Mouse (Mus musculus): ENCODE results near the gene Zfp981.
"Not testable (repeated sequence)": the region's sequence is repeated elsewhere in the genome, so short reads cannot be mapped to it uniquely, and the experiment has no call there.

The Zfp981 gene

DNA sequence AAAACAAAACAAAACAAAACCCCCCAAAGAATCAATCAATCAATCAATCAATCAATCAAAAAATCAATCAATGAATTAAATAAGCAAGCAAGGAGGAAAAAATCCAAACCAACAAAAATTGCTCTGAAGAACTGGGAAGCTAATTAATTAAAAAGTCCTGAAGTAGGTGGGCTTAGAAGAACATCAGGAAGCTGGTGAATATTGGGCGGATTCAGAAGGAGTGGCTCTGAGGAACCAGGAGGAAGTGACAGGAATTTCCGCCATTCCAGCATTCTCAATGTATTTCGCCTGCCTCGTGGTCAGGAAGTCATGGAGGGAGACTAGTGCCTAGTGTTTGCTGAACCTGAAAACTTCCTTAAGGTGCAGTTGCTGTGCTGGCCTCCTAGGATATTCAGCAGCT lies at the start of gene Zfp981:
Gene Zfp981 (plus strand): TSS at position 301 of the 400 bp plus-strand sequence.
- DNase-seq = not testable (repeated sequence)

DNA sequence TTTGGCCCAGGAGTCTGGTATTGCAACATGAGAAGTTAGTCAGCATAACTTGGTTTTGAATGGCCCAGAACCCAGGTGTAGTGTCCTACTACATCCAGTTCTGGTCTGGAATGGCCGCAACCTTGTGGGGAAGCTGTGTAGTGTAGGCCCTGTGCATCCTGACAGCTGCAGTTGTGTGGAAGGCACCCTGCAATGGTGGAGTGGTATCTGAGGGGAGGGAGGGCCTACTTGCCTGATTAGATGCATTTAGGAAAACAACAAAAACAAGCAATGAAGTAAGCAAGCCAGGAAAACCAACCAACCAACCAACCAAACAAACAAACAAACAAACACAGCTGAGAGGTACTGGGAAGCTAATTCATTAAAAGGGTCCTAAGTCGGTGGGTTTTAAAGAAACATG lies 49.3 kb upstream of the Zfp981 start:
- DNase-seq = not testable (repeated sequence)

DNA sequence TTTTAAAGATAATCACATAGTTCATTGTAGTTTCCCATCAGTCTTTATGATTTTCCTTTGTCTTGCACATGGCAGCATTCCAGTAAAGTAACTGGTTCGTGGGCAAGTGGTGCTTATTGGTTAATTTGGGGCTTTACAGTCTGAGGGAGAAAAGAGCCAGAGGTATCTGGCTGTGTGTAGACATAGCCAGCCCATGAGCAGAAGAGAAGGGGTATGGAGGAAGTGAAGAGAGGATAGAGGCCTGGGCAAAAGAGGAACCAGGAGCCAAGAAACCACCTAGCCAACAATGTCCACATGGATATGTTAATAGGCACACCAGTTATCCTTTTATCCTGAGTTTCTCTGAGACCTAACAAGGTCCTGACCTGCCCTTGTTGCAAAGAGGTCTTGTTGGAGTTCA lies 47.7 kb upstream of the Zfp981 start:
- DNase-seq = not testable (repeated sequence)

DNA sequence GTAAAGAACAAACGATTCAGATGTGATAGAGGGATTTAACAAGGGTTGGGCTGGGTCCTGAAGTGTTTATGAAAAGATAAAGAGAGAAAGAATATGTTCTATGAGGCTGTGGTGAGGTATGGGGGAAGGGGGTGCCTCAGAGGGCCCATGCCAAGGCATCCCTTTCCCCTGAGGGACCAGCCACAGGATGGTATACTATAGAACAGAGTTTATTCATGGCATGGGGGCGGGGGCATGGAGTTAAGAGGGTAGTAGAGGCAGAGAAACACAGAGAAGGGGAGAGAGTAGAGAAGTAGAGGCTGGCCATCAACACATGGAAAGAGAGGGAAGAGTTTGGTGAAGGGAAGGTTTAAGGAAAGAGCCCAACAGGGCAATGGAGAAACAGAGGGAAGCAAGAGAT lies 46.9 kb upstream of the Zfp981 start:
- no peak for DNase-seq

DNA sequence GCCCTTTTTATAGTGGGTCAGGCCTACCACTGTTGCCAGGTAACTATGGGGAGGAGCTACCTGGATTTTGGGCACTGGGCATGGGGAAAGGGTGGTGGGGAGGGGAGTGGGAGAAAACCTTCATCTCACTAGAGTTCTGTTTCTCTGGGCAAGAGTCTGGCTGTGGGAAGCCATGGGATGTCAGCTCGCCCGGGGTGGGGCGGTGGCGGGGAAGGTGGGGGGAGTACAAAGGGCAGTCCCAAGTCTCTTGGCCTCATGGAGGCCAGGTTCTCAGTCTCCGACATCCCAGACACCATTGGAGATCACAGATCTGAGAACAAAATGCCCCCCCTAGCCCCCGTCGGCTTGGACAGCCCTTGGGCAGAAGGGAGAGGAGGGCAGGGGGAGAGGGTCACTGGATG lies 46.5 kb upstream of the Zfp981 start:
- DNase-seq = no peak

DNA sequence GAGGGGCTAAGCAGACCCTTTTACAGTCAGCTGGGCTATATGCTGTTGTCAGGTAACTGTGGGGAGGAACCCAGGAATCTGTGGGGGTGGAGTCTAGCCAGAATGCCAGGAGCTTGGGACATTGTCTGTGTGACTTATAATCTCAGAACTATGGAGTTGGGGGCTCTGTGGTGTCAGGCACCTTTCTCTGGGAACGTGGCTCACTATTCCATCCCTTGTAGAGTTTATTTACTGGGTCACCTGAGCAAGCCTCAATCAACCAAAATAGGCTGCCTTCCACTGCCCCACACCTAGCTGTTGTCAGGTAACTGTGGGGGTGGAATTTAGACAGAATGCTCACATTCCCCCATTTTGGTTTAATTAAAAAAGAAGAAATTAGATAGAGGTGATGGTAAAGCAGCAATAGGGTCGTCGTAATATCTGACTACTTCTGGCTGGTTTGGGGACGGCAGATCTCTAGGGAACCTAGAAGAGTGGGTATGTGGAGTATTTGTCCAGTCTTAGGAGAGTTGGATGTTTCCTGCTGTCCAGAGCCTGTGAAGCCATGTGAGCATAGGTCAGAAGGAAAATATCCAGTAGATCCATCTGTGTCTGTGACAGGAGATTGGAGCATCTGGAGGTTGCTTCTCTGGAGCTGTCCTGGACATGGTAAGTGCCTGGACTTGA lies 45.6 kb upstream of the Zfp981 start:
- DNase-seq = no peak

DNA sequence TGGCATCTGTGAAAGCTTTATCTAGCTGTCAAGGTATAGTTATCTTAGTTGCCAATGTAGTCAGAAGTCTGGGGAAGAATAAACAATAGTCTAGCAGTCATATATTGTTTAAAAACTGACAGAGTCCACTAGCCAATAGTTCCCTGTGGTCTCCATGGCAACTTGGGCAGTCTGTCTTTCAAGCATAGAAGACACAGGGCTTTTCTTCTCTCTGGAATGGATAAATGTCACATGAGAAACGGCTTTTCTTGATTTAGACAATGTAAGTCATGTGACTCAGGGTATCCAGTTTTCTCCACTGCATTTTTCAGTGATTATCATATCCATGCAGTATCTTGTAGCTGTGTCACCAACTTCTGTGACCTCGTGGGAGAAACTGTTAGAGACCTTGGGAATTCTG lies 44.7 kb upstream of the Zfp981 start:
- no peak for DNase-seq

DNA sequence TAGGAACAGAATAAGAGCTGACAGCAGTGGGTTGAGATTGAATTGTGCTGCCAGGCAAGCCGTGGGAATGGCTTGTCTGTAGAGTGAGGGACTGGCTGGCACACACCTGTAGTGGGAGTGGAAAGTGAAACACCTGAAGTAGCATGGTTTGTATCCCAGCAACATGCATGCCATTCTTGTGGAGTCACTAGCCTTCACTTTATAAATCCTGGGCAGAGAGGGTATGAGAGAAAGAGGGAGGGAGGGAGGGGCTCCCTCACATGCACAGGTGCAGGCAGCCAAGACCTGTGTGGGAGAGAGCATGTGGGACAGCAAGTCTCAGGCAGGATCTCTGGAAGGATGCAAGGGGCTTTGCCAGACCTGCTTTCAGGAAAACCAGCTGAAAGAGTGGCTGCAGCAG lies 44.1 kb upstream of the Zfp981 start:
- no peak for DNase-seq

DNA sequence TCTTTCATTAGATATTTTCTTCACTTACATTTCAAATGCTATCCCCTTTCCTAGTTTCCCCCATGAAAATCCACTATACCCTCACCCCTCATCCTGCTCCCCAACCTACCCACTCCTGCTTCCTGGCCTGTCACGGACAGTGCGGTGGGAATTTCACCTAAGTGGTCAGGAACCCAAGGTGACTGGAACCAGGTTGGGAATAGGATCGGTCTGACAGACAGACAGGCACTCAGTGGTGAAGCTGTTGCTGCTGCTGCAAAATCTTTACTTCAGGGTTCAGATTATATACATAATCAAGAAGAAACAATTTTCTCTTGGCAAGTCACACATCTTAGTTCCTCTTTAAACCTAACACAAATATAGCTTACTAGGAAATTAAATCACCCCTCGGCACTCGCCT lies 42.0 kb upstream of the Zfp981 start:
- DNase-seq = not testable (repeated sequence)

DNA sequence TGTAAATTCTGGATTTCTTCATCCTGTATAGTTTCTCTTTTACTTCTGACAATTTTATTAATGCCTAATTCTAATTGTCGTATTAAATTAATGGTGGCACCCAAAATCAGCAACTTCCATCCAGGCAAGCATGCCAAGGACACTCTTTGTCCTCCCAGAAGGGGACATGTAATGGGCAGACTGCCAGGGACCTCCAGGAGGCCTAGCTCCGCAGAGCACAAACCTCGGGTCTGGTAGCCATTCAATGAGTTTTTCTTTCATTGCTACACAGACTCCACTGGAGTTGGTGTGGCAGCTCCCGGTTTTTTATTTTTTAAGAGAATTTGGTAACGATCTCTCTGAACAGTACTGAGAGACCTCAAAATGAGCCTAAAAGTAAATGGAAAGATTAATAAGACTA lies 41.1 kb upstream of the Zfp981 start:
- DNase-seq = not testable (repeated sequence)

DNA sequence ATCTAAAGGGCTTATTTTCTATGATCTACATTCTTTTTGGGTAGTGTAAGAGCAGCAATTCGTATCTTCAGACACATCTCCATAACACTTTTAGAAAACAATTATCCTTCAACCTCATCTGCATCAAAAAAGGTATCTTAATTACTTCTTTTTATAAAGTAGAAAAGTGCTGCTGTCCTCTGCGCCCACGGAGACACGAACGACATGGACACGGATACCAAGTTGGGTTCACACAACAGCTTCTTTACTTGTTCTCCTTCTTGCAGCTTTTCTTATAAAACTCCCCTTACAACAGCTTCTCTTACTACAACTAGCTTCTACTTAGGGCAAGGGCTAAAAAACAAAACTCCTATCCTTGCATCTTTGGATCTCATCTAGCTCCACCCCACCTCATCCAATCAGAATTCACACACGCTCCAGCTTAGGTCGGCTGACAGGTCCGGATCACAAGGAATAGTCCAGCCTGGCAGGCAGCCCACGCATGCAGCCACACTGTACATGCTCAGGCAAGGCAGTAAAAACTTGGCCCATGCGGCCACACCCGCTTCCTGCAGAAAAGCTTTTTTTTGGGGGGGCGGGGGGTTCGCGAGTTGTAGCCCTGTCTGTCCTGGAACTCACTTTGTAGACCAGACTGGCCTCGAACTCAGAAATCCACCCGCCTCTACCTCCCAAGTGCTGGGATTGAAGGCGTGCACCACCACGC lies 38.0 kb upstream of the Zfp981 start:
- DNase-seq = not testable (repeated sequence)

DNA sequence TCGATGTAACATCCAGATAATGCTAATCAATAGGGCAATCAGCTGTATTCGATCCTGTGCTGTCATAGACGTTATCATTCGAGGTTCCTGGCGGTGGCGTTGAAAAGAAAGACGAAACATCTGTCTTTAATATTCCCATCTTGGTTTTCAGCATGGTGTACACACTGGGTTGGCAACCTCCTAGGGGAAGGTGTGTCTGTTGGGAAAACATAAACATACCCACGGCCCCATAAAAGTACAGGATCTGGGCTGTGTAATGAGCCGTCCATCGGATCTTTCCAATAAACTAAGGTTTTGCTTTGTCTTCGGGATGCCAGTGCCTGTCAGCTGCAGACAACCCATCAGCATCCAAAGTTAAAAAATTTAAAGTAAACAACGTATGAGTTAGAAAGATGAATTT lies 31.8 kb upstream of the Zfp981 start:
- not testable (repeated sequence) for DNase-seq

DNA sequence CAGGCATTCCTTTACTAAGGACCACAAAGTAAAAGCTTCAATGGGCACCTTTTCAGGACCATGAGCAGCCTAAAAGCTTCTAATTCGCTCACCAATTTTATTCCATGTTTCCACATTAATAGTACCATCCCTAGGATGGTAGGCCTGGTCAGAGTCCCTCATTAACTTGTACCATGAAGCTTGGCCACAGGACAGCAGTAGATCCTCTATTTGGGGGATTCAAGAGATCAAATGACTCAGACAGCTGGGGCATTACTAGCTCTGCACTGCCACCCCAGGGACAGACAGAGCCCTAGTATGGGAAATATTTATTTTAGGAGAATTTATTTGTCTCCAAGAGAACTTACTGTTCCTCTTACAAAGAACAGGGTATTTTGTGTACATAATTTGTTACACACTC lies 27.6 kb upstream of the Zfp981 start:
- not testable (repeated sequence) for DNase-seq

DNA sequence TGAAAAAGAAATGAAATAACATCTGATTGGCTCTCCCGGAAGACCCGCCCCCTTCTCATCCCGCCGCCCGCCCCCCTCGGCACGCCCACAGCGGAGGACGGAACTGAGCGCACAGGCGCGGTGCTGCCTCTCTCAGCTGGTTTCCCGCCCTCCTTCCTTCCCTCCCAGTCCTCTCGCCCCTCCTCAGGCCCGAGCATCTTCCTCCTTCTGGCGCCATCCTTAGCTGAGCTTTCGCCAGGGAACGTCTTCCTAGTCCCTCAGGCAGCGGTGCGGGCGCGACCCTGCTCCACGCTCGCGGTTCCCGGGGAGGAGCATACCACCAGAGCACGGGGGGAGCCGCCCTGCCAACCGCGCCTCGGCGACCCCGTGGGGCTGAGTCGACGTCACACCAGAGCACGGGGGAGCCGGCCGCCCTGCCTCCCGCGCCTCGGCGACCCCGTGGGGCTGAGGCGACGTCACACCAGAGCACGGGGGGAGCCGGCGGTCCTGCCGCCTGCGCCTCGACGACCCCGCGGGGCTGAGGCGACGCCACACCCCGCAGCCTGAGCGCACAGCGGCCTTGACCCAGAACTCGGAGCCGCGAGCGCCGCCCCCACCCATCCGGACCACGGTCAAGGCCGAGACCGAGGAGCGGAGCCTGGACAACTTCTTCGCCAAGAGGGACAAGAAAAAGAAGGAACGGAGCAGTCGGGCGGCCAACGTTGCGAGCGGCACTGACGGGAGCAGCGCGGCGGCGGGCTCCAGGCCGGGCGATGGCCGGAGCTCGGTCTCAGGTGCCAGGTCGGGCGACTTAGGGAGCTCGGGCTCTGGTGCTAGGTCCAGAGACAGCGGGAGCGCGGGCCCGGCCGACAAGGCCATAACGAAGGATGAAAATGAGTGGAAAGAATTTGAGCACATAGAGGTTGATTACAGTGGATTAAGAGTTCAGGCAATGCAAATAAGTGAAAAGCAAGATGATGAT lies 26.8 kb upstream of the Zfp981 start:
- DNase-seq = not testable (repeated sequence)

DNA sequence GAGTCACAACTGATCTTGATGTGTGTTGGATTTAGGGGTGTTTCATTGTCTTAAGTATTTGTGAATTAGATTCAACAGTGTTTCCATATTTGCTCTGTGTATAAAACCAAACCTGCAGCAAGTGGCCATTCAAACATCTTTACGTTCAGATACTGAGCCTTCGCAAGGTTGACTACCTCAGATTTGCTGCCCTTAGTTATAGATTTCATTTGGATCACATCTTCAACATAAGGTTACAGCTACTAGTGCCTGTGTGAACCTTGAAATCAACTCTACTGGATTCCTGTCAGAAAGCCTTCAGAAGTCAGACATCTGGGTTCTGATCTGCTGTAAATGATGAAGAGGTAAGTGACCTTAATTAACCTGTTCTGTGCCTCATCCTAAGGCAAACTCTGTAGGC lies 25.6 kb upstream of the Zfp981 start:
- not testable (repeated sequence) for DNase-seq

DNA sequence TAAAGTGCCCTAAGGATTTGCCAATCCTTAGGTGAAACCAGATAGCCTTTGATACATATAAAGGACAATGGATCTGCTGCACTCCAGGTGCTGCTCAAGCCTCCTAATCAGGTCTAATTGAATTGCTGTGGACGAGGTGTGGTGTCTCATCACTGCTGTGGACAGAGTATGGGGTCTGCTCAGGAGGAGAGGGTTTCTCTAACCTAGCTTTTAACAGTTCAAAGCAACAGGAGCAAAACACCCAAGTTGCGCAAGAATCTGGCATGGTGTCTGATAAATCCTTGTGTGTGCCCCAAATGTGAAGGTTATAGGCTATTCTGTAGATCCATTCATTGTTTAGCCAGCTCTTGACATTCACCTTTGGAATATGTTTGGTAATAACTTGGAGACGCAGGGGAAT lies 24.9 kb upstream of the Zfp981 start:
- DNase-seq = not testable (repeated sequence)

DNA sequence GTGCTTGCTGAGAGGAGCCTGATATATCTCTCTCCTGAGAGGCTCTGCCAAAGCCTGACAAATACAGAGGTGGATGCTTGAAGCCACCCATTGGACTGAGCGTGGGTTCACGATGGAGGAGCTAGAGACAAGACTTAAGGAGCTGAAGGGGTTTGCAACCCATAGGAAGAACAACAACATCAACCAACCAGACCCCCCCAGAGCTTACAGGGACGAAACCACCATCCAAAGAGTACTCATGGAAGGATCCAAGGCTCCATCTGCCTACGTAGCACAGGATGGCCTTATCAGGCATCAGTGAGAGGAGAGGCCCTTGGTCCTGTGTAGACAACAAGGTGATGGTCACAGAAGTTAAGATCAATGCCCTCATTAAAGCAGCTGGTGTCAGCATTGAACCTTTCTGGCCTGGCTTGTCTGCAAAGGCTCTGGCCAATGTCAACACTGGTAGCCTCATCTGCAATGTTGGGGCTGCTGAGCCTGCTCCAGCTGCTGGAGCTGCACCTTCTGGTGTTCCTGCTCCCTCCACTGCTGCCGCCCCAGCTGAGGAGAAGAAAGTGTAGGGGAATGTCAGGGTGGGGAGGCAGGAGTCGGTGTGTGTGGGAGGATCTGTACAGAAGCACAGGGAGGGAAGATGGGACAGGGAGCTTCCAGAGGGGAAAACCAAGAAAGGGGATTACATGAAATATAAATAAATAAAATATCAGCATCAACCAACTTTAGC lies 21.3 kb upstream of the Zfp981 start:
- DNase-seq = not testable (repeated sequence)

DNA sequence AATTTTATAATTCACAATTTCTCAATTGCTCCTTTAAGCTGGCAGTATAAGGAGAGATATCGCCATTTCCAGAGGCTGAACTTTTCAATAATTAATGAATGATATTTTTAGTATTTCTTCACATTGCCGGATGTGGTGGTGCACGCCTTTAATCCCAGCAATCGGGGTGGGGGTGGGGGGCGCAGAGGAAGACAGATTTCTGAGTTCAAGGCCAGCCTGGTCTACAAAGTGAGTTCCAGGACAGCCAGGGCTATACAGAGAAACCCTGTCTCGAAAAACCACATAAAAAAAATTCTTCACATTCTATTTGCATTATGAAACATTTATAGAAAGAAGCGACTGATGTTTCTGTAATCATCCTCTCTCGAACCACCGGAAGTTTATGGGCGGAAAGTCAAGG lies 19.3 kb upstream of the Zfp981 start:
- not testable (repeated sequence) for DNase-seq

DNA sequence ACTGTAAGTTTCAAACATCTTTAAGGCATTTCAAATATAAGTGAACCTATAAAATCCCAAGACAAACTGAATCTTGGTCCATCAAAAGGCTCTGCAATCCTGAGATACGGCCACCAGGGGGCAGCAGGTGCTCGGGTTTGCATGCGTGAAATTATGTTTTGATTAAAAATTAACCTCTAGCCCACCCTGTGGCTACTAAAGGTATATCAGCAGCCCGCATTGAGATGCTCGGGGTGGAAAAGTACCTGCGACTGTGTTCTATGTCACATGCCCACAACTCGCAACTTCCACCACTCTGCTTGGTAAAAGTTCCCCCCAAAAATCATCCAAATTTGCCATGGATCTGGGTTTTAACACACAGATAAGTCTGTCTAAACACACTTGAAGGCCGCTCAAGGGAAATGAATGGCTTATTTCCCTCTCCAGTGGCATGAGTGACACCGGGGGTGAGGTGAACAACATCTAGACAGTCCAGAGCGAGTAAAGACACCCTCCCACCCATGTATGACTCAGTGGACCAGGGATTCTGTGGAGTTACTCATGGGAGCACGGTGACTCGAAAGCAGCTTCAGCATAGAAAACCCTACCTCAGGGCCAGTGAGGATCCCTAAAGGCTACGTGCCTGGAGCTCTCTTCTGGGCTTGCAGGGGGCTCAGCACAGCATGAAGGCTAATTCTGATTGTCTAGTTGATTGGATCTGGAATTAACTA lies 18.1 kb upstream of the Zfp981 start:
- not testable (repeated sequence) for DNase-seq

DNA sequence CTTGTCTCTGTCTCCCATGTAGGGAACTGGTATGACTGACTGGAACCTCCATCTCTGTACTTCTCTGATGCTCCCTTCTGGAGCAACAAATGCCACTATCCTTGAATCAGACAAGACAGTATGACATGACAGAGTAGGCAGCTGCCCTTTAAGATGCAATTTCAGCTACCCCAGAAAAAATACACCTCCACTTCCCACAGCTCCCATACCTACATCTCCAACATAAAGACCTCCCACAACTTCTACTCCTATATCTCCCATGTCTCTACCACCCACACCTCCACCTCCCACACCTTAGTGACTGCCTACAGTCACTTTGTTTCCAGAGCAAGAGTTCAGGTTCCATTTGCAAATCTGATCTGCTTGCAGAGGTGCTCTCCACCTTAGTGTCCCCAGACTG lies 17.2 kb upstream of the Zfp981 start:
- DNase-seq = not testable (repeated sequence)

DNA sequence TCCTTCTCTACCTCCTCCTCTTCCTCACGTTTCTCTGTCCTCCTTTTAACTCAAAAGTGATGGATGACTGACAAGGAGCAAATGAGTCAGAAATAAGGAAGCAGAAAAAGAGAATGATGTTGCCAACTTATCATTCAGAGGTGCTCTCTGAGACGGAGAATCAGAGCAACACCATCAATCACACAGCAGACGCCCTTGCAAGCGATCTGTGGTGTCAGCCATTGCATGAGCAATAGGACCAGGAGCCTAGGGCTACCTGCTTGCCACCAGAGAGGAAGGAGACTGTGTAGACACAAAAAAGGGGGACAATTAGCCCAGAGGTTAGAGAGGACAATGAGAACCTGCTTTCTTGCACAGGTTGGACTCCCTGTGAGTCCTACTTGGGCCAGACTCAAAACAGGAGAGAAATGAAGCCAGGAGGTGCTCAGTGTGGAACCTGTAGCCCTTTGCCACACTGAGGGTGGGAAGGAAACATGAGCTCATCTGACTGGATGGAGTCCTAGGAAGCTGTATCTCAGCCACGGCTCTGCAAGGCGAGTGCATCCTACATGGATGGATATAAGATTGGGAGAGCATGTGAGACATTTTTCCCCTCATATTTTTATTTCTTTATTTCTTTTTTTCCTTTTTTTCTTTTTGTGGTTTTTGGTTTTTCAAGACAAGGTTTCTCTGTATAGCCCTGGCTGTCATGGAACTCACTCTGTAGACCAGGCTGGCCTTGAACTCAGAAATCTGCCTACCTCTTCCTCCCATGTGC lies 16.5 kb upstream of the Zfp981 start:
- DNase-seq = not testable (repeated sequence)

All from B cell, adult 2 months (primary cell).